Mouse (Mus musculus): ENCODE measurements at regions not wholly inside any gene's neighbourhood (a gene's known extent, or its start where the extent isn't known, plus 50 kb on each side); places are given as distances from the start of the nearest gene placed in this dataset.

GRCm38 (mm10) chr3:63638572-63638971 lies 154.9 kb upstream of the Gm34302 start:
- 39% methylated on average over 2 of the region's 2 CpGs for WGBS
- Histone ChIP-seq H3K36me3 (no peaks in the 10 kb centered on the region), H3K4me1 (no peaks in the 10 kb centered on the region), H3K27ac (replicated peaks) (no peak overlapping the region), H3K27me3 (no peaks in the 10 kb centered on the region), H3K4me3 (no peak overlapping the region), H3K9ac (replicated peaks) (no peak overlapping the region), H3K9me3 (no peaks in the 10 kb centered on the region), H3K4me2 (replicated peaks) (no peak overlapping the region)
- ATAC-seq (replicated peaks) = no peak

GRCm38 (mm10) chr3:63637913-63638312 lies 154.2 kb upstream of the Gm34302 start:
- H3K9me3 ChIP-seq = no peaks in the 10 kb centered on the region
- no peaks in the 10 kb centered on the region for H3K36me3 ChIP-seq
- 76% methylated on average over 5 of the region's 5 CpGs for WGBS
- H3K4me2 ChIP-seq (replicated peaks) = no peak overlapping the region
- no peak overlapping the region for H3K9ac ChIP-seq (replicated peaks)
- H3K27me3 ChIP-seq = no peaks in the 10 kb centered on the region
- ATAC-seq (replicated peaks) = no peak
- H3K27ac ChIP-seq (replicated peaks) = no peak overlapping the region
- no peak overlapping the region for H3K4me3 ChIP-seq
- no peaks in the 10 kb centered on the region for H3K4me1 ChIP-seq

- no peaks in the 10 kb centered on the region for H3K9me3 ChIP-seq
- WGBS = 73% methylated on average over 5 of the region's 5 CpGs
Observed at GRCm38 (mm10) chr3:63627724-63628123, 144.0 kb upstream of the Gm34302 start.

GRCm38 (mm10) chr3:63616127-63616526 lies 132.4 kb upstream of the Gm34302 start:
- no peaks in the 10 kb centered on the region for H3K27me3 ChIP-seq
- H3K4me2 ChIP-seq (replicated peaks) = no peak overlapping the region
- ATAC-seq (replicated peaks) = peak; percentile 90
- H3K9me3 ChIP-seq = no peaks in the 10 kb centered on the region
- H3K27ac ChIP-seq (replicated peaks) = no peak overlapping the region; the same call in 1 of the 2 replicates
- WGBS = 26% methylated on average over 5 of the region's 5 CpGs
- no peaks in the 10 kb centered on the region for H3K36me3 ChIP-seq
- no peak overlapping the region for H3K4me3 ChIP-seq
- H3K4me1 ChIP-seq = no peaks in the 10 kb centered on the region
- no peak overlapping the region for H3K9ac ChIP-seq (replicated peaks)

More at GRCm38 (mm10) chr3:63627724-63628123, 144.0 kb upstream of the Gm34302 start:
- no peaks in the 10 kb centered on the region for H3K27me3 ChIP-seq
- H3K4me1 ChIP-seq = no peaks in the 10 kb centered on the region
- H3K9ac ChIP-seq (replicated peaks) = no peak overlapping the region
- no peak overlapping the region for H3K4me2 ChIP-seq (replicated peaks)
- no peak overlapping the region for H3K27ac ChIP-seq (replicated peaks)
- ATAC-seq (replicated peaks) = no peak
- H3K4me3 ChIP-seq = no peak overlapping the region
- no peaks in the 10 kb centered on the region for H3K36me3 ChIP-seq

GRCm38 (mm10) chr3:63613652-63614051 lies 130.0 kb upstream of the Gm34302 start:
- no peaks in the 10 kb centered on the region for H3K9me3 ChIP-seq
- no peak overlapping the region for H3K9ac ChIP-seq (replicated peaks)
- H3K4me2 ChIP-seq (replicated peaks) = no peak overlapping the region
- H3K36me3 ChIP-seq = no peaks in the 10 kb centered on the region
- H3K27me3 ChIP-seq = no peaks in the 10 kb centered on the region
- ATAC-seq (replicated peaks) = peak; percentile 49; the same call in 1 of the 2 replicates
- H3K27ac ChIP-seq (replicated peaks) = no peak overlapping the region
- no peak overlapping the region for H3K4me3 ChIP-seq
- 0 out of 2 replicates have a peak, but pooled peaks cover 3% of the 10 kb centered on the region for H3K4me1 ChIP-seq
- 16% methylated on average over 1 of the region's 1 CpGs for WGBS

- no peak for ATAC-seq (replicated peaks)
- no peak overlapping the region for H3K4me3 ChIP-seq
- no peak overlapping the region for H3K27ac ChIP-seq (replicated peaks)
- no peaks in the 10 kb centered on the region for H3K36me3 ChIP-seq
- 0 out of 2 replicates have a peak, but pooled peaks cover 3% of the 10 kb centered on the region for H3K4me1 ChIP-seq
- 93% methylated on average over 3 of the region's 3 CpGs for WGBS
- H3K27me3 ChIP-seq = no peaks in the 10 kb centered on the region
- H3K9ac ChIP-seq (replicated peaks) = no peak overlapping the region
- no peaks in the 10 kb centered on the region for H3K9me3 ChIP-seq
- no peak overlapping the region for H3K4me2 ChIP-seq (replicated peaks)
Observed at GRCm38 (mm10) chr3:63612767-63613363, 129.2 kb upstream of the Gm34302 start.

- 0 out of 2 replicates have a peak, but pooled peaks have one; percentile 14 for ATAC-seq (replicated peaks)
- no peaks in the 10 kb centered on the region for H3K9me3 ChIP-seq
- WGBS = 23% methylated on average over 5 of the region's 5 CpGs
- no peaks in the 10 kb centered on the region for H3K36me3 ChIP-seq
- H3K9ac ChIP-seq (replicated peaks) = no peak overlapping the region
- H3K27ac ChIP-seq (replicated peaks) = no peak overlapping the region
- H3K4me3 ChIP-seq = no peak overlapping the region
- 0 out of 2 replicates have a peak, but pooled peaks cover 3% of the 10 kb centered on the region for H3K4me1 ChIP-seq
- H3K27me3 ChIP-seq = no peaks in the 10 kb centered on the region
- no peak overlapping the region for H3K4me2 ChIP-seq (replicated peaks)
Observed at GRCm38 (mm10) chr3:63610113-63610919, 126.6 kb upstream of the Gm34302 start.

- H3K9me3 ChIP-seq = no peaks in the 10 kb centered on the region
- H3K4me3 ChIP-seq = no peak overlapping the region
- no peak overlapping the region for H3K27ac ChIP-seq (replicated peaks)
- H3K4me1 ChIP-seq = 0 out of 2 replicates have a peak, but pooled peaks cover 3% of the 10 kb centered on the region
- no peak overlapping the region for H3K9ac ChIP-seq (replicated peaks)
- H3K36me3 ChIP-seq = no peaks in the 10 kb centered on the region
- whole genome bisulfite sequencing = 19% methylated on average over 17 of the region's 17 CpGs
- ATAC-seq (replicated peaks) = no peak
- H3K27me3 ChIP-seq = no peaks in the 10 kb centered on the region
- no peak overlapping the region for H3K4me2 ChIP-seq (replicated peaks)
Observed at GRCm38 (mm10) chr3:63609454-63610112, 125.9 kb upstream of the Gm34302 start.

GRCm38 (mm10) chr3:63582717-63583696 lies 99.3 kb upstream of the Gm34302 start:
- no peaks in the 10 kb centered on the region for H3K9me3 ChIP-seq
- ATAC-seq (replicated peaks) = peak; percentile 88
- H3K4me3 ChIP-seq = no peak overlapping the region
- no peak overlapping the region for H3K9ac ChIP-seq (replicated peaks)
- peaks cover 8% of the 10 kb centered on the region for H3K4me1 ChIP-seq
- no peaks in the 10 kb centered on the region for H3K27me3 ChIP-seq
- no peaks in the 10 kb centered on the region for H3K36me3 ChIP-seq
- H3K4me2 ChIP-seq (replicated peaks) = no peak overlapping the region
- H3K27ac ChIP-seq (replicated peaks) = peak overlapping the region; percentile 46
- WGBS = 67% methylated on average over 15 of the region's 15 CpGs

GRCm38 (mm10) chr3:63582180-63582579 lies 98.5 kb upstream of the Gm34302 start:
- H3K27ac ChIP-seq (replicated peaks) = no peak overlapping the region
- H3K4me2 ChIP-seq (replicated peaks) = no peak overlapping the region
- H3K36me3 ChIP-seq = no peaks in the 10 kb centered on the region
- ATAC-seq (replicated peaks) = no peak
- no peak overlapping the region for H3K9ac ChIP-seq (replicated peaks)
- H3K4me3 ChIP-seq = no peak overlapping the region
- H3K4me1 ChIP-seq = peaks cover 8% of the 10 kb centered on the region
- 51% methylated on average over 6 of the region's 6 CpGs for WGBS
- no peaks in the 10 kb centered on the region for H3K27me3 ChIP-seq
- no peaks in the 10 kb centered on the region for H3K9me3 ChIP-seq

- Histone ChIP-seq H3K4me1 (no peaks in the 10 kb centered on the region), H3K4me3 (no peak overlapping the region), H3K36me3 (no peaks in the 10 kb centered on the region), H3K27ac (replicated peaks) (no peak overlapping the region), H3K4me2 (replicated peaks) (no peak overlapping the region), H3K9ac (replicated peaks) (no peak overlapping the region), H3K9me3 (no peaks in the 10 kb centered on the region), H3K27me3 (no peaks in the 10 kb centered on the region)
- peak; percentile 89 for ATAC-seq (replicated peaks)
- 38% methylated on average over 7 of the region's 7 CpGs for WGBS
Observed at GRCm38 (mm10) chr3:63570607-63571353, 87.1 kb upstream of the Gm34302 start.

Measured in forebrain, embryonic 15.5 days (tissue).